Mouse (Mus musculus) spleen, adult 2 months (tissue): ENCODE results near the gene Chsy1.

Experiments
- CTCF ChIP-seq: fragments of 200-500 bp; IDR thresholded peaks from 2 replicates; pipeline ENCODE4 v1.5.1; 2011; ENCODE audit warnings: mild to moderate bottlenecking, inconsistent platforms; ENCODE audit not compliant: insufficient read depth, insufficient read length, insufficient replicate concordance; ENCODE audit errors: extremely low read depth
- POLR2A ChIP-seq: fragments of 200-500 bp; IDR thresholded peaks from 2 replicates; pipeline ENCODE4 v1.6.1; 2011; ENCODE audit warnings: low read depth, low read length, inconsistent platforms

DNA sequence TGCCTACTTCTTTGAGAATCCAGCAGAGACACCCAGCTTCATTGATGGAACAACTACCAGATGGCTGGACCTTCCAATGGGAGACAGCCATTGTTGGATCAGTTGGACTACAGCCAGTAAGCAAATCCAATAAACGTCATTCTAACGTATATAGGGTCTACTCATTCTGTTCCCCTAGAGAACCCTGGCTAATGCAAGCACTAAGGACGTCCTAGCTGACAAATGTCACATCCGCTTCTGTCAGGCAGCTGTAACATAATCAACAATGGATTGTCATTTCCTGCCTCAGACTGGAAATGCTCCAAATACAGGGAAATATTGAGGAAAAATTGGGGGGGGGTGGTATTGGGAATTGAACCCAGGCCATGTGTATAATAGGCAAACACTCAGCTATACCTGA lies 3.5 kb upstream of the Chsy1 start:
- no peak for TF ChIP-seq CTCF
- TF ChIP-seq POLR2A: no peak
